Mouse (Mus musculus) liver, postnatal 0 days (tissue): Measurements from ENCODE around the gene Olfr1130.

ENCODE experiments used
- CTCF ChIP-seq: sonication (generic); IDR thresholded peaks from 2 replicates; pipeline ENCODE4 v1.5.1; 2016; ENCODE audit warnings: antibody characterized with exemption, low read depth
- EP300 ChIP-seq: IDR thresholded peaks from 2 replicates; pipeline ENCODE4 v1.6.1; 2016; ENCODE audit warnings: antibody characterized with exemption, low read depth, mild to moderate bottlenecking

DNA sequence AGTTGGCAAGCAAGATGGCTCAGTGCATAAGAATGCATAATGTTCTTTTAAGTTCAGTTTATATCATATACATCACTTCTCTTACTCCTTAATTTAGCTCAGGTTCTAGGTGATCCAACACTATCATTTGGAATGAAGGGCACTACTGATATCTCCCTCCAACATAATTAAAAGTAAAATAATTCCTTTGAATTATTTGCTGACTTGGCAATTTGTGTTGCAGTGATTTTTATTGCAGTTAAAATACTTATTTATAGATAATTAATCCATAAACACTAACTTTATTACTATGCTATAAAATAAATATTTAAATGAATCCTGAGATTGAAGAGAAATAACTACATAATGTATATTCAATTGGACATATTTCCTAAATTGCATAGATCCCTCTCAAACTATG, 36.4 kb downstream of the Olfr1130 start:
- no peak for TF ChIP-seq CTCF
- TF ChIP-seq EP300, result no peak
